Mouse (Mus musculus): ENCODE data around the gene Skap2. TPM values are rescaled to one million over a fixed set of nuclear protein-coding genes. Genes with fewer than 3 reads are reported as not detected.
A peak's percentile ranks its signal among the peaks of the same experiment; 100 is the strongest.

Gene Skap2
- total and polyA plus RNA-seq, 2 experiments from 2014 or later = 11.5 to 12.5 TPM

DNA sequence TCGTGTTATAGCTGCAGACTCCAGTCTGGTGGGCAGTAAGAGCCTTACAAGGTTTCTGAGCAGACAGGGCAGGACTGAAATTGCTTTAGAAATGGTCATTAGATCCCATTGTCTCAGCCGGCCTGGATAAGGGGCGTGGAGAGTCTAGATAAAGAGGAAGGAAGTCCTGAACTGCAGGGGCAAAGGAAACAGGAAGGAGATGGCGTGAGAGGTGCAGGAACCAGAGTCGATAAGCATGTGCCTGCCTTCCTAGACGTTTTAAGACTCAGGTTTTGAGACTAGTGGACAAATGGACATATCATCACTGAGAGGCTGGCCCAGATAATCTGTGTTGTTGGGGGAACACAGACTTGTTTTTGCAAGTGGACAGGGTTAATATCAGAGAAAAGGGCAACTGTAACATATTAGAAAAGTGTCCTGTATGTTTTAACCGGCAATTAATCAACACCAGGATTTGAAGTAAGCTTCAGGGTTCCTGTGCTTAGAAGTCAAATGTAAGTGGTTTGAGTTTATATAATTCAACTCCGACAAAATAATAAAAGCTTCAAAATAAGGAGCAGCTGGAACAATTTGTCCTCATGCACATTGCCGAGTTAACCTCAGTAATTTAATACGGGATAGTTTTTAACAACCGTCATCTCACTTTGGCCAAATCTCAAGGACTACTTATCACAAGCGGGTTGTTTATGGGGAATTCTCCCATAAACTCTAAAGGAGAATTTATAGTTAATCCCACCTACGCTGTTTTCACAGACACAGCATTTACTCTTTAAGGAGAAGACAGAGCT is 131.0 kb downstream of the Skap2 start:
- Histone ChIP-seq H3K27ac (ENCODE audit: low read depth, low read length) (no peak overlapping the region), H3K4me3 (ENCODE audit: low read depth, low read length) (no peak overlapping the region), H3K4me2 (ENCODE audit: low read depth, low read length, poor library complexity, severe bottlenecking) (no peak overlapping the region), H3K4me1 (ENCODE audit: insufficient read depth, low read length) (no peaks in the 10 kb centered on the region), H3K27me3 (ENCODE audit: insufficient read depth, low read length) (peaks cover 5% of the 10 kb centered on the region; the same call in 1 of the 2 replicates), H3K9me3 (ENCODE audit: low read length) (no peaks in the 10 kb centered on the region), H3K36me3 (ENCODE audit: insufficient read depth, low read length) (no peaks in the 10 kb centered on the region), H3K9ac (replicated peaks; ENCODE audit: low read length, poor library complexity, severe bottlenecking) (no peak overlapping the region)
- 69% methylated on average over 13 of the region's 13 CpGs for WGBS
- TF ChIP-seq CTCF (IDR thresholded peaks at IDR 0.05) = no peak
- DNase-seq (ENCODE audit: low spot score) (no peak), ATAC-seq (ENCODE audit: low FRiP score) (no peak)

- Histone ChIP-seq H3K4me2 (ENCODE audit: low read depth, low read length, poor library complexity, severe bottlenecking) (no peak overlapping the region), H3K9me3 (ENCODE audit: low read length) (no peaks in the 10 kb centered on the region), H3K36me3 (ENCODE audit: insufficient read depth, low read length) (no peaks in the 10 kb centered on the region), H3K27ac (ENCODE audit: low read depth, low read length) (no peak overlapping the region), H3K4me1 (ENCODE audit: insufficient read depth, low read length) (no peaks in the 10 kb centered on the region), H3K4me3 (ENCODE audit: low read depth, low read length) (no peak overlapping the region), H3K9ac (replicated peaks; ENCODE audit: low read length, poor library complexity, severe bottlenecking) (no peak overlapping the region), H3K27me3 (ENCODE audit: insufficient read depth, low read length) (peaks cover 5% of the 10 kb centered on the region; the same call in 1 of the 2 replicates)
- WGBS = 63% methylated on average over 6 of the region's 6 CpGs
- ATAC-seq (ENCODE audit: low FRiP score) (no peak), DNase-seq (ENCODE audit: low spot score) (no peak)
- TF ChIP-seq CTCF (IDR thresholded peaks at IDR 0.05) = no peak
Observed at GRCm38 (mm10) chr6:51880778-51881177, 131.6 kb downstream of the Skap2 start.

GRCm38 (mm10) chr6:51878551-51878950 is 133.8 kb downstream of the Skap2 start:
- Histone ChIP-seq H3K4me3 (ENCODE audit: low read depth, low read length) (no peak overlapping the region), H3K4me2 (ENCODE audit: low read depth, low read length, poor library complexity, severe bottlenecking) (no peak overlapping the region), H3K9ac (replicated peaks; ENCODE audit: low read length, poor library complexity, severe bottlenecking) (no peak overlapping the region), H3K9me3 (ENCODE audit: low read length) (no peaks in the 10 kb centered on the region), H3K27me3 (ENCODE audit: insufficient read depth, low read length) (peaks cover 5% of the 10 kb centered on the region; the same call in 1 of the 2 replicates), H3K36me3 (ENCODE audit: insufficient read depth, low read length) (no peaks in the 10 kb centered on the region), H3K27ac (ENCODE audit: low read depth, low read length) (no peak overlapping the region), H3K4me1 (ENCODE audit: insufficient read depth, low read length) (no peaks in the 10 kb centered on the region)
- ATAC-seq (ENCODE audit: low FRiP score) (no peak), DNase-seq (ENCODE audit: low spot score) (no peak)
- TF ChIP-seq CTCF (IDR thresholded peaks at IDR 0.05) = no peak
- WGBS = 93% methylated on average over 2 of the region's 2 CpGs

DNA sequence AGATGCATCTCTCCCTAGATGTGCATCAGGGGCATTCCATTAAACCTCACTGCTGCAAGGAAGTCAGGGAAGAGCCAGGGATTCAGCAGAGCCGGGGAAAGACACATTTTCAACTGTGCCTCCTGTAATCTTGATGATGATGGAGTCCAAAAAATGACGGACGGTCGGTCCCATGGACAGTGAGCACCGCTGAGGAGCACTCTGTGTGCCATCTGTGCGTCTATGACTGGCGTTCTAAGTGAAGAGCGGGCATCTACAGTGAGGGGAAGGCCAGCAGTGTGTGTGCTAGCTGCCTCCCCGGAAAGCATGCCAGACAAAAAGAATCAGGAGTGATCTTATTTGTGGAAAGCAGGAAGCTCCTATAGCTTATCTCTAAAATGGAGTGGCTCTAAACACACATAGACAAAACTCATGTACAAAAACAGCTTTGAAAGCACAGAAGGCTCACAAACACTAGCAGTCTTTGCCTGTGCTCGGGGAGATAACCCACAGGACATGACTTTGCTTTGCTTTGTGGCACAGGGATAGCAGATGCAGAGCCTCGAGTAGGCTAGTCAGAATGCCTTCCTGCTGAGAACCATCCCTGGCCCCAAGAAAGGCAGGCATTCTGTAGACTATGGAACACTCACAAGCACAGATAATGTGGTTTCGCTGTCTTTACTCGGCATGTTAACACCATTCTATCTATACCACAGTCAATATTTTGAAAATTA is 135.4 kb downstream of the Skap2 start:
- Histone ChIP-seq H3K4me2 (ENCODE audit: low read depth, low read length, poor library complexity, severe bottlenecking) (no peak overlapping the region), H3K27ac (ENCODE audit: low read depth, low read length) (no peak overlapping the region; the same call in 1 of the 2 replicates), H3K27me3 (ENCODE audit: insufficient read depth, low read length) (peaks cover 5% of the 10 kb centered on the region; the same call in 1 of the 2 replicates), H3K4me1 (ENCODE audit: insufficient read depth, low read length) (no peaks in the 10 kb centered on the region), H3K4me3 (ENCODE audit: low read depth, low read length) (no peak overlapping the region), H3K36me3 (ENCODE audit: insufficient read depth, low read length) (no peaks in the 10 kb centered on the region), H3K9me3 (ENCODE audit: low read length) (no peaks in the 10 kb centered on the region), H3K9ac (replicated peaks; ENCODE audit: low read length, poor library complexity, severe bottlenecking) (no peak overlapping the region)
- DNase-seq (ENCODE audit: low spot score) (no peak), ATAC-seq (ENCODE audit: low FRiP score) (no peak)
- 76% methylated on average over 13 of the region's 13 CpGs for WGBS
- no peak for TF ChIP-seq CTCF (IDR thresholded peaks at IDR 0.05)

GRCm38 (mm10) chr6:51875884-51876626 is 136.3 kb downstream of the Skap2 start:
- DNase-seq (ENCODE audit: low spot score) (peak; percentile 86), ATAC-seq (ENCODE audit: low FRiP score) (no peak)
- no peak overlapping the region for H3K4me2 ChIP-seq (ENCODE audit: low read depth, low read length, poor library complexity, severe bottlenecking)

More at GRCm38 (mm10) chr6:51875884-51876626, 136.3 kb downstream of the Skap2 start:
- TF ChIP-seq CTCF (IDR thresholded peaks at IDR 0.05) = peak; percentile 65
- Histone ChIP-seq H3K36me3 (ENCODE audit: insufficient read depth, low read length) (no peaks in the 10 kb centered on the region), H3K27me3 (ENCODE audit: insufficient read depth, low read length) (peaks cover 4% of the 10 kb centered on the region; the same call in 1 of the 2 replicates), H3K27ac (ENCODE audit: low read depth, low read length) (no peak overlapping the region), H3K4me3 (ENCODE audit: low read depth, low read length) (no peak overlapping the region), H3K9ac (replicated peaks; ENCODE audit: low read length, poor library complexity, severe bottlenecking) (no peak overlapping the region), H3K9me3 (ENCODE audit: low read length) (no peaks in the 10 kb centered on the region), H3K4me1 (ENCODE audit: insufficient read depth, low read length) (no peaks in the 10 kb centered on the region)
- WGBS = 46% methylated on average over 6 of the region's 6 CpGs
